Mouse (Mus musculus) liver, embryonic 14.5 days (tissue): ENCODE results near the gene Aftph.

Source experiments
- CTCF ChIP-seq: IDR thresholded peaks from 2 replicates; pipeline ENCODE4 v1.5.1; 2016; ENCODE audit warnings: antibody characterized with exemption, low read depth, control low read depth
- EP300 ChIP-seq: IDR thresholded peaks from 2 replicates; pipeline ENCODE4 v1.6.1; 2016; ENCODE audit warnings: antibody characterized with exemption, low read depth

DNA sequence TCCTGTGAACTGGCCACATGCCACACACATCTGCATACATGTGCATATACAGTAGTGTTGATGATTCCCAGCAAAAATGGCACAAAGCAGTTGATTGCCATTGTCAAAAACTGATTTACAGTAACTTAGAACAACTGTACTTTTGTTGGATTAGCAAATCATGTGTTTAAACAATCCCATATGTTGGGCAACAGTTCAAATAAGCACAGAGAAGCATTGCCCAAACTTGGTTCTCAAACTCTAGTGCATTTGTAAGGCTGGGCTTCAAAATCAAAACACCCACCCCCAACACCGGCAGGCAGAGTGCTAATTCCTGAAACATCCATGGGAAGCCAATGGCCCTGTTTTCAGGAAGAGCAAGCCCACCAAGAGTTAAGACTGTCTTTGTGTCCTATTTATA lies 90.2 kb downstream of the Aftph start:
- TF ChIP-seq CTCF (no peak), EP300 (no peak)
